Mouse (Mus musculus) c-Kit-positive CD71-positive TER-119-positive erythroid progenitor cells, embryonic 14.5 days (primary cell): ENCODE results near the gene Gm42421.

Source experiments
- DNase-seq: peaks from one replicate; pipeline ENCODE4 v3.0.0-alpha.2; 2013; ENCODE audit warnings: low spot score

The Gm42421 gene

GRCm38 (mm10) chr5:143936156-143936555, 8.2 kb downstream of the Gm42421 start:
- no peak for DNase-seq

- DNase-seq = no peak
These were observed 13.6 kb downstream of the Gm42421 start for GRCm38 (mm10) chr5:143941588-143941987.

- DNase-seq = no peak
These were observed 15.5 kb downstream of the Gm42421 start for GRCm38 (mm10) chr5:143943231-143944125.

GRCm38 (mm10) chr5:143948361-143948760, 20.4 kb downstream of the Gm42421 start:
- DNase-seq = no peak

- DNase-seq = no peak
These were observed 22.0 kb downstream of the Gm42421 start for GRCm38 (mm10) chr5:143950016-143950415.

GRCm38 (mm10) chr5:143957101-143957500, 29.1 kb downstream of the Gm42421 start:
- no peak for DNase-seq

GRCm38 (mm10) chr5:143959551-143959950, 31.6 kb downstream of the Gm42421 start:
- DNase-seq = no peak

- no peak for DNase-seq
These were observed 33.2 kb downstream of the Gm42421 start for GRCm38 (mm10) chr5:143961176-143961575.

- DNase-seq = no peak
These were observed 37.8 kb downstream of the Gm42421 start for GRCm38 (mm10) chr5:143965586-143966345.

GRCm38 (mm10) chr5:143966671-143967070, 38.7 kb downstream of the Gm42421 start:
- DNase-seq = no peak

- no peak for DNase-seq
These were observed 44.7 kb downstream of the Gm42421 start for GRCm38 (mm10) chr5:143972628-143973027.

GRCm38 (mm10) chr5:143974931-143975630, 47.1 kb downstream of the Gm42421 start:
- DNase-seq = peak; percentile 76

GRCm38 (mm10) chr5:143975631-143975933, 47.6 kb downstream of the Gm42421 start:
- no peak for DNase-seq

GRCm38 (mm10) chr5:143976232-143976631, 48.3 kb downstream of the Gm42421 start:
- DNase-seq = peak; percentile 24

- DNase-seq = peak; percentile 75
These were observed 48.9 kb downstream of the Gm42421 start for GRCm38 (mm10) chr5:143976726-143977431.

- DNase-seq = no peak
These were observed 52.9 kb downstream of the Gm42421 start for GRCm38 (mm10) chr5:143980858-143981257.

GRCm38 (mm10) chr5:143982361-143982760, 54.4 kb downstream of the Gm42421 start:
- no peak for DNase-seq

GRCm38 (mm10) chr5:143985381-143985780, 57.4 kb downstream of the Gm42421 start:
- DNase-seq = no peak
